Mouse (Mus musculus) midbrain, embryonic 16.5 days (tissue): ENCODE data around the gene Srbd1. TPM values are rescaled to one million over a fixed set of nuclear protein-coding genes. Genes with fewer than 3 reads are reported as not detected.

Source experiments
- ATAC-seq: fragments of 200-750 bp; cut with Nextera tagmentation; 2 replicates; pipeline ENCODE4 v1.8.0; 2017; ENCODE audit warnings: moderate TSS enrichment
- H3K27ac ChIP-seq: fragments of 300-500 bp; sonication (generic); 2 replicates; pipeline ENCODE4 v1.5.1; 2014; ENCODE audit warnings: mild to moderate bottlenecking, low read length, mixed read lengths
- H3K27me3 ChIP-seq: fragments of 300-500 bp; sonication (generic); 2 replicates; pipeline ENCODE4 v1.6.1; 2014; ENCODE audit warnings: low read depth, low read length, mixed read lengths; ENCODE audit not compliant: control insufficient read depth, insufficient read depth
- H3K36me3 ChIP-seq: fragments of 300-500 bp; sonication (generic); 2 replicates; pipeline ENCODE4 v1.6.1; 2014; ENCODE audit warnings: mild to moderate bottlenecking, low read length, moderate library complexity, mixed read lengths; ENCODE audit not compliant: control insufficient read depth, insufficient read depth
- H3K4me1 ChIP-seq: fragments of 300-500 bp; sonication (generic); 2 replicates; pipeline ENCODE4 v1.6.1; 2014; ENCODE audit warnings: mild to moderate bottlenecking, low read length, mixed read lengths; ENCODE audit not compliant: control insufficient read depth, insufficient read depth
- H3K4me2 ChIP-seq: fragments of 300-500 bp; sonication (generic); 2 replicates; pipeline ENCODE4 v1.6.1; 2014; ENCODE audit warnings: mild to moderate bottlenecking, low read length, mixed read lengths
- H3K4me3 ChIP-seq: fragments of 300-500 bp; sonication (generic); 2 replicates; pipeline ENCODE4 v1.5.1; 2014; ENCODE audit warnings: low read depth, mild to moderate bottlenecking, low read length, moderate library complexity, mixed read lengths
- H3K9ac ChIP-seq: fragments of 300-500 bp; sonication (generic); 2 replicates; pipeline ENCODE4 v1.6.1; 2014; ENCODE audit warnings: low read depth, low read length, mixed read lengths
- H3K9me3 ChIP-seq: fragments of 300-500 bp; sonication (generic); replicated peaks from 2 replicates; pipeline ENCODE4 v1.6.1; 2014; ENCODE audit warnings: mild to moderate bottlenecking, low read length, mixed read lengths; ENCODE audit not compliant: control insufficient read depth, poor library complexity, severe bottlenecking
- WGBS: fragments of 180-500 bp; shearing (Covaris S2); extraction: QIAGEN DNeasy Blood & Tissue Kit; methylation state at CpG from one replicate; pipeline ENCODE4 v1.1.7; 2014; 5-methylcytosine and 5-hydroxymethylcytosine counted together
- polyA plus RNA-seq: library from polyadenylated mRNA; unstranded; fragments of >200 nt; fragmentation: Nextera tagmentation; extraction: Ambion mirVana; gene quantifications from 2 replicates; pipeline ENCODE4 v1.2.1, GENCODE M21; 2015

The Srbd1 gene
- polyA plus RNA-seq, 1 experiment from 2014 or later, result 15.5 TPM

- Histone ChIP-seq H3K9me3 (peaks cover 8% of the 10 kb centered on the region), H3K9ac (no peak overlapping the region), H3K4me2 (no peak overlapping the region), H3K27ac (no peak overlapping the region), H3K4me1 (no peaks in the 10 kb centered on the region), H3K36me3 (no peaks in the 10 kb centered on the region), H3K27me3 (no peaks in the 10 kb centered on the region), H3K4me3 (no peak overlapping the region)
- 92% methylated on average over 1 of the region's 1 CpGs for WGBS
- ATAC-seq, result no peak
These were observed 125.2 kb downstream of the Srbd1 start for GRCm38 (mm10) chr17:86019793-86020192.

- no peak for ATAC-seq
- H3K27me3 ChIP-seq, result no peaks in the 10 kb centered on the region
- no peak overlapping the region for H3K9ac ChIP-seq
- no peak overlapping the region for H3K4me3 ChIP-seq
- H3K9me3 ChIP-seq, result peaks cover 4% of the 10 kb centered on the region; the same call in 1 of the 2 replicates
- H3K4me1 ChIP-seq, result no peaks in the 10 kb centered on the region
- H3K36me3 ChIP-seq, result no peaks in the 10 kb centered on the region
- H3K4me2 ChIP-seq, result no peak overlapping the region
- no peak overlapping the region for H3K27ac ChIP-seq
- 91% methylated on average over 4 of the region's 4 CpGs for WGBS
These were observed 130.7 kb downstream of the Srbd1 start for GRCm38 (mm10) chr17:86014246-86014645.

- WGBS, result 93% methylated on average over 1 of the region's 1 CpGs
- no peaks in the 10 kb centered on the region for H3K9me3 ChIP-seq
- no peaks in the 10 kb centered on the region for H3K36me3 ChIP-seq
- H3K9ac ChIP-seq, result no peak overlapping the region
- H3K4me1 ChIP-seq, result no peaks in the 10 kb centered on the region
- H3K4me3 ChIP-seq, result no peak overlapping the region
- no peak for ATAC-seq
- no peak overlapping the region for H3K4me2 ChIP-seq
- no peaks in the 10 kb centered on the region for H3K27me3 ChIP-seq
- no peak overlapping the region for H3K27ac ChIP-seq
These were observed 132.4 kb downstream of the Srbd1 start for GRCm38 (mm10) chr17:86012576-86012975.

- Histone ChIP-seq H3K4me2 (no peak overlapping the region), H3K27me3 (no peaks in the 10 kb centered on the region), H3K36me3 (no peaks in the 10 kb centered on the region), H3K4me1 (no peaks in the 10 kb centered on the region), H3K4me3 (no peak overlapping the region), H3K27ac (no peak overlapping the region), H3K9ac (no peak overlapping the region), H3K9me3 (no peaks in the 10 kb centered on the region)
- ATAC-seq, result no peak
- WGBS, result 94% methylated on average over 3 of the region's 3 CpGs
These were observed 133.1 kb downstream of the Srbd1 start for GRCm38 (mm10) chr17:86011849-86012248.

GRCm38 (mm10) chr17:86008401-86008800 lies 136.6 kb downstream of the Srbd1 start:
- H3K4me1 ChIP-seq, result no peaks in the 10 kb centered on the region
- ATAC-seq, result no peak

GRCm38 (mm10) chr17:86002113-86002512 lies 142.9 kb downstream of the Srbd1 start:
- 96% methylated on average over 6 of the region's 6 CpGs for WGBS
- Histone ChIP-seq H3K9me3 (peaks cover 9% of the 10 kb centered on the region), H3K27ac (no peak overlapping the region), H3K9ac (no peak overlapping the region), H3K36me3 (peaks cover 10% of the 10 kb centered on the region), H3K4me3 (no peak overlapping the region), H3K4me1 (no peaks in the 10 kb centered on the region), H3K4me2 (no peak overlapping the region), H3K27me3 (no peaks in the 10 kb centered on the region)
- no peak for ATAC-seq

More at GRCm38 (mm10) chr17:86008401-86008800, 136.6 kb downstream of the Srbd1 start:
- no peak overlapping the region for H3K4me2 ChIP-seq
- WGBS, result 70% methylated on average over 10 of the region's 10 CpGs
- H3K36me3 ChIP-seq, result no peaks in the 10 kb centered on the region
- no peak overlapping the region for H3K27ac ChIP-seq
- H3K27me3 ChIP-seq, result no peaks in the 10 kb centered on the region
- no peak overlapping the region for H3K9ac ChIP-seq
- H3K9me3 ChIP-seq, result no peaks in the 10 kb centered on the region
- H3K4me3 ChIP-seq, result no peak overlapping the region

- H3K36me3 ChIP-seq, result peaks cover 10% of the 10 kb centered on the region
- no peak overlapping the region for H3K4me3 ChIP-seq
- no peaks in the 10 kb centered on the region for H3K4me1 ChIP-seq
- no peak overlapping the region for H3K4me2 ChIP-seq
- no peaks in the 10 kb centered on the region for H3K27me3 ChIP-seq
- peaks cover 11% of the 10 kb centered on the region for H3K9me3 ChIP-seq
- no peak for ATAC-seq
- no peak overlapping the region for H3K9ac ChIP-seq
- 89% methylated on average over 5 of the region's 5 CpGs for WGBS
- H3K27ac ChIP-seq, result no peak overlapping the region
These were observed 143.3 kb downstream of the Srbd1 start for GRCm38 (mm10) chr17:86001667-86002066.

GRCm38 (mm10) chr17:85995727-85996126 lies 149.2 kb downstream of the Srbd1 start:
- Histone ChIP-seq H3K36me3 (peaks cover 10% of the 10 kb centered on the region), H3K9me3 (peaks cover 11% of the 10 kb centered on the region), H3K4me1 (no peaks in the 10 kb centered on the region), H3K9ac (no peak overlapping the region), H3K4me3 (no peak overlapping the region), H3K27me3 (no peaks in the 10 kb centered on the region), H3K4me2 (no peak overlapping the region), H3K27ac (no peak overlapping the region)
- ATAC-seq, result no peak
- 71% methylated on average over 2 of the region's 2 CpGs for WGBS

- 88% methylated on average over 4 of the region's 4 CpGs for WGBS
- ATAC-seq, result no peak
- Histone ChIP-seq H3K4me3 (no peak overlapping the region), H3K36me3 (peaks cover 8% of the 10 kb centered on the region), H3K27ac (no peak overlapping the region), H3K27me3 (no peaks in the 10 kb centered on the region), H3K4me2 (no peak overlapping the region), H3K4me1 (no peaks in the 10 kb centered on the region), H3K9me3 (peaks cover 11% of the 10 kb centered on the region), H3K9ac (no peak overlapping the region)
These were observed 149.9 kb downstream of the Srbd1 start for GRCm38 (mm10) chr17:85995086-85995485.
